Mouse (Mus musculus) kidney, embryonic 14.5 days (tissue): ENCODE data around the gene Ensa. TPM values are rescaled to one million over a fixed set of nuclear protein-coding genes. Genes with fewer than 3 reads are reported as not detected.
"Not testable (repeated sequence)": the region's sequence is repeated elsewhere in the genome, so short reads cannot be mapped to it uniquely, and the experiment has no call there.

Experiments
- ATAC-seq: fragments of 200-750 bp; cut with Nextera tagmentation; 2 replicates; pipeline ENCODE4 v1.8.0; 2017; ENCODE audit warnings: moderate number of reproducible peaks, mild to moderate bottlenecking, moderate TSS enrichment, moderate library complexity; ENCODE audit not compliant: low FRiP score, low TSS enrichment
- H3K27ac ChIP-seq: fragments of 300-500 bp; sonication (generic); 2 replicates; pipeline ENCODE4 v1.5.1; 2014; ENCODE audit warnings: low read depth, mild to moderate bottlenecking, low read length, moderate library complexity, mixed read lengths
- H3K27me3 ChIP-seq: fragments of 300-500 bp; sonication (generic); 2 replicates; pipeline ENCODE4 v1.6.1; 2014; ENCODE audit warnings: mild to moderate bottlenecking, low read length; ENCODE audit not compliant: control insufficient read depth, insufficient read depth
- H3K36me3 ChIP-seq: fragments of 300-500 bp; sonication (generic); 2 replicates; pipeline ENCODE4 v1.6.1; 2014; ENCODE audit warnings: low read length, mixed read lengths; ENCODE audit not compliant: control insufficient read depth, insufficient read depth
- H3K4me1 ChIP-seq: fragments of 300-500 bp; sonication (generic); 2 replicates; pipeline ENCODE4 v1.6.1; 2014; ENCODE audit warnings: low read length, mixed read lengths; ENCODE audit not compliant: control insufficient read depth, insufficient read depth
- H3K4me2 ChIP-seq: fragments of 300-500 bp; sonication (generic); replicated peaks from 2 replicates; pipeline ENCODE4 v1.6.1; 2014; ENCODE audit warnings: low read depth, mild to moderate bottlenecking, low read length
- H3K4me3 ChIP-seq: fragments of 300-500 bp; sonication (generic); 2 replicates; pipeline ENCODE4 v1.5.1; 2014; ENCODE audit warnings: mild to moderate bottlenecking, low read length
- H3K9ac ChIP-seq: fragments of 300-500 bp; sonication (generic); 2 replicates; pipeline ENCODE4 v1.6.1; 2014; ENCODE audit warnings: low read depth, mild to moderate bottlenecking, low read length, moderate library complexity
- H3K9me3 ChIP-seq: fragments of 300-500 bp; sonication (generic); 2 replicates; pipeline ENCODE4 v1.6.1; 2016; ENCODE audit warnings: low read length; ENCODE audit not compliant: control insufficient read depth
- WGBS: fragments of 180-500 bp; shearing (Covaris S2); extraction: QIAGEN DNeasy Blood & Tissue Kit; methylation state at CpG from one replicate; pipeline ENCODE4 v1.1.7; 2014; 5-methylcytosine and 5-hydroxymethylcytosine counted together
- polyA plus RNA-seq: library from polyadenylated mRNA; unstranded; fragments of >200 nt; fragmentation: Nextera tagmentation; extraction: Ambion mirVana; gene quantifications from 2 replicates; pipeline ENCODE4 v1.2.1, GENCODE M21; 2014

The Ensa gene
- polyA plus RNA-seq, 1 experiment from 2014 or later, result 66.9 TPM

GRCm38 (mm10) chr3:95651033-95651373 lies 26.2 kb downstream of the Ensa start:
- no peak overlapping the region for H3K9ac ChIP-seq
- no peak overlapping the region for H3K4me2 ChIP-seq
- H3K27ac ChIP-seq, result peak overlapping the region; percentile 74; the same call in 1 of the 2 replicates
- H3K9me3 ChIP-seq, result no peaks in the 10 kb centered on the region
- H3K4me3 ChIP-seq, result no peak overlapping the region
- no peaks in the 10 kb centered on the region for H3K27me3 ChIP-seq
- H3K36me3 ChIP-seq, result no peaks in the 10 kb centered on the region
- H3K4me1 ChIP-seq, result peaks cover 11% of the 10 kb centered on the region; the same call in 1 of the 2 replicates
- WGBS, result 82% methylated on average over 3 of the region's 3 CpGs
- no peak for ATAC-seq

GRCm38 (mm10) chr3:95651391-95652203 lies 26.8 kb downstream of the Ensa start:
- 85% methylated on average over 16 of the region's 16 CpGs for WGBS
- Histone ChIP-seq H3K4me1 (peaks cover 11% of the 10 kb centered on the region; the same call in 1 of the 2 replicates), H3K27ac (0 out of 2 replicates have a peak overlapping the region, but pooled peaks have one; percentile 74), H3K9me3 (no peaks in the 10 kb centered on the region), H3K4me3 (no peak overlapping the region), H3K4me2 (no peak overlapping the region), H3K27me3 (no peaks in the 10 kb centered on the region), H3K36me3 (no peaks in the 10 kb centered on the region), H3K9ac (no peak overlapping the region)
- ATAC-seq, result no peak

- peaks cover 11% of the 10 kb centered on the region; the same call in 1 of the 2 replicates for H3K4me1 ChIP-seq
- H3K27ac ChIP-seq, result no peak overlapping the region
- H3K4me3 ChIP-seq, result no peak overlapping the region
- H3K36me3 ChIP-seq, result no peaks in the 10 kb centered on the region
- H3K9ac ChIP-seq, result no peak overlapping the region
- ATAC-seq, result no peak
- WGBS, result 65% methylated on average over 7 of the region's 7 CpGs
- no peaks in the 10 kb centered on the region for H3K27me3 ChIP-seq
- no peaks in the 10 kb centered on the region for H3K9me3 ChIP-seq
- no peak overlapping the region for H3K4me2 ChIP-seq
Observed at GRCm38 (mm10) chr3:95652204-95652811, 27.5 kb downstream of the Ensa start.

- Histone ChIP-seq H3K27ac (no peak overlapping the region), H3K36me3 (no peaks in the 10 kb centered on the region), H3K9me3 (no peaks in the 10 kb centered on the region), H3K4me2 (no peak overlapping the region), H3K4me1 (peaks cover 11% of the 10 kb centered on the region; the same call in 1 of the 2 replicates), H3K4me3 (no peak overlapping the region), H3K27me3 (no peaks in the 10 kb centered on the region), H3K9ac (no peak overlapping the region)
- ATAC-seq, result no peak
- WGBS, result 31% methylated on average over 6 of the region's 6 CpGs
Observed at GRCm38 (mm10) chr3:95652871-95653270, 28.1 kb downstream of the Ensa start.

GRCm38 (mm10) chr3:95653473-95654034 lies 28.8 kb downstream of the Ensa start:
- H3K9ac ChIP-seq, result no peak overlapping the region
- 33% methylated on average over 11 of the region's 11 CpGs for WGBS
- H3K4me1 ChIP-seq, result peaks cover 11% of the 10 kb centered on the region; the same call in 1 of the 2 replicates
- no peak overlapping the region for H3K27ac ChIP-seq
- H3K9me3 ChIP-seq, result no peaks in the 10 kb centered on the region
- no peak overlapping the region for H3K4me3 ChIP-seq
- ATAC-seq, result no peak
- no peaks in the 10 kb centered on the region for H3K36me3 ChIP-seq
- H3K27me3 ChIP-seq, result no peaks in the 10 kb centered on the region
- no peak overlapping the region for H3K4me2 ChIP-seq

GRCm38 (mm10) chr3:95654371-95654770 lies 29.6 kb downstream of the Ensa start:
- H3K4me3 ChIP-seq, H3K9me3 ChIP-seq, H3K36me3 ChIP-seq, H3K4me2 ChIP-seq, H3K27me3 ChIP-seq, H3K27ac ChIP-seq, ATAC-seq, H3K9ac ChIP-seq: not testable (repeated sequence)
- 84% methylated on average over 3 of the region's 3 CpGs for WGBS
- H3K4me1 ChIP-seq, result peaks cover 11% of the 10 kb centered on the region; the same call in 1 of the 2 replicates

GRCm38 (mm10) chr3:95655437-95655836 lies 30.6 kb downstream of the Ensa start:
- H3K27me3 ChIP-seq, result no peaks in the 10 kb centered on the region
- no peak overlapping the region for H3K27ac ChIP-seq
- H3K4me1 ChIP-seq, result peaks cover 13% of the 10 kb centered on the region; the same call in 1 of the 2 replicates
- ATAC-seq, result no peak
- H3K9ac ChIP-seq, result no peak overlapping the region
- WGBS, result 92% methylated on average over 5 of the region's 5 CpGs
- H3K4me3 ChIP-seq, result no peak overlapping the region
- no peak overlapping the region for H3K4me2 ChIP-seq
- peaks cover 4% of the 10 kb centered on the region for H3K36me3 ChIP-seq
- no peaks in the 10 kb centered on the region for H3K9me3 ChIP-seq

GRCm38 (mm10) chr3:95657108-95657507 lies 32.3 kb downstream of the Ensa start:
- H3K4me3 ChIP-seq, result no peak overlapping the region
- H3K27ac ChIP-seq, result no peak overlapping the region
- H3K36me3 ChIP-seq, result peaks cover 20% of the 10 kb centered on the region
- H3K27me3 ChIP-seq, result no peaks in the 10 kb centered on the region
- no peak overlapping the region for H3K4me2 ChIP-seq
- 90% methylated on average over 3 of the region's 3 CpGs for WGBS
- no peaks in the 10 kb centered on the region for H3K9me3 ChIP-seq
- peaks cover 26% of the 10 kb centered on the region; the same call in 1 of the 2 replicates for H3K4me1 ChIP-seq
- H3K9ac ChIP-seq, result no peak overlapping the region
- no peak for ATAC-seq

GRCm38 (mm10) chr3:95657711-95658110 lies 32.9 kb downstream of the Ensa start:
- Histone ChIP-seq H3K4me2 (peak overlapping the region; percentile 51), H3K9ac (peak overlapping the region; percentile 100; the same call in 1 of the 2 replicates), H3K36me3 (peaks cover 26% of the 10 kb centered on the region), H3K27ac (peak overlapping the region; percentile 99; the same call in 1 of the 2 replicates), H3K4me3 (peak overlapping the region; percentile 99), H3K4me1 (peaks cover 23% of the 10 kb centered on the region; the same call in 1 of the 2 replicates), H3K9me3 (no peaks in the 10 kb centered on the region), H3K27me3 (no peaks in the 10 kb centered on the region)
- 93% methylated on average over 3 of the region's 3 CpGs for WGBS
- no peak for ATAC-seq
